Mouse (Mus musculus) adrenal gland, postnatal 14 days (tissue): ENCODE results near the gene Ugt2a1. TPM values are rescaled to one million over a fixed set of nuclear protein-coding genes. Genes with fewer than 3 reads are reported as not detected.
"Not testable (repeated sequence)": the region's sequence is repeated elsewhere in the genome, so short reads cannot be mapped to it uniquely, and the experiment has no call there.

Experiments
- DNase-seq: peaks from one replicate; pipeline ENCODE4 v3.0.0; 2021; ENCODE audit warnings: mixed read lengths
- long read RNA-seq, 2 experiments: library from polyadenylated mRNA; stranded (forward); transcript quantifications; one replicate each; pipeline ENCODE4 v2.0.0; 2021
- total RNA-seq: library from RNA; stranded (reverse); gene quantifications from 2 replicates; pipeline ENCODE4 v1.2.3, GENCODE M21; 2021

Gene Ugt2a1
- not detected in 2 replicates for total RNA-seq
- long read RNA-seq, experiment 1: 0 reads
- long read RNA-seq, experiment 2: 0 reads

GRCm38 (mm10) chr5:87490771-87491170 is at the start of gene Ugt2a1:
Gene Ugt2a1 (minus strand): TSS chr5:87490871.
- DNase-seq: no peak

- DNase-seq: no peak
These were observed 47.4 kb upstream of the Ugt2a1 start, which contains the start of gene Sult1b1 for GRCm38 (mm10) chr5:87538111-87538510. Gene Sult1b1 (minus strand): TSS chr5:87538195.

GRCm38 (mm10) chr5:87535994-87536644 is 45.4 kb upstream of the Ugt2a1 start:
- DNase-seq: no peak

GRCm38 (mm10) chr5:87532288-87532687 is 41.6 kb upstream of the Ugt2a1 start:
- DNase-seq: no peak

GRCm38 (mm10) chr5:87523561-87523960 is 32.9 kb upstream of the Ugt2a1 start:
- DNase-seq: not testable (repeated sequence)

- no peak for DNase-seq
These were observed 15.2 kb upstream of the Ugt2a1 start for GRCm38 (mm10) chr5:87505776-87506458.

- no peak for DNase-seq
These were observed 12.0 kb upstream of the Ugt2a1 start for GRCm38 (mm10) chr5:87502687-87503086.

- no peak for DNase-seq
These were observed 8.7 kb upstream of the Ugt2a1 start for GRCm38 (mm10) chr5:87499341-87499740.

- peak; percentile 9 for DNase-seq
These were observed 8.3 kb upstream of the Ugt2a1 start for GRCm38 (mm10) chr5:87498936-87499335.

- not testable (repeated sequence) for DNase-seq
These were observed 4.0 kb downstream of the Ugt2a1 start, which contains the start of gene Gm43638 for GRCm38 (mm10) chr5:87486706-87487105. Gene Gm43638 (minus strand): TSS chr5:87486806.

- no peak for DNase-seq
These were observed 8.5 kb downstream of the Ugt2a1 start, which contains the start of gene Ugt2a2 for GRCm38 (mm10) chr5:87482160-87482559. Gene Ugt2a2 (minus strand): TSS chr5:87482260.

- DNase-seq: no peak
These were observed 31.9 kb downstream of the Ugt2a1 start for GRCm38 (mm10) chr5:87458810-87459209.

- no peak for DNase-seq
These were observed 33.0 kb downstream of the Ugt2a1 start for GRCm38 (mm10) chr5:87457701-87458100.

GRCm38 (mm10) chr5:87456216-87456850 is 34.3 kb downstream of the Ugt2a1 start:
- DNase-seq: no peak

GRCm38 (mm10) chr5:87455519-87455918 is 35.2 kb downstream of the Ugt2a1 start:
- DNase-seq: no peak

- DNase-seq: not testable (repeated sequence)
These were observed 38.2 kb downstream of the Ugt2a1 start for GRCm38 (mm10) chr5:87452514-87452913.

- no peak for DNase-seq
These were observed 54.4 kb downstream of the Ugt2a1 start for GRCm38 (mm10) chr5:87436264-87436663.

- DNase-seq: no peak
These were observed 65.0 kb downstream of the Ugt2a1 start for GRCm38 (mm10) chr5:87425676-87426075.

GRCm38 (mm10) chr5:87424041-87424440 is 66.6 kb downstream of the Ugt2a1 start, which contains the start of gene Ugt2b38:
Gene Ugt2b38 (minus strand): TSS chr5:87424203.
- DNase-seq: not testable (repeated sequence)
